Mouse (Mus musculus): ENCODE measurements around the gene Satb2. TPM values are rescaled to one million over a fixed set of nuclear protein-coding genes. Genes with fewer than 3 reads are reported as not detected.

Satb2 gene
- polyA plus RNA-seq, 1 experiment from 2014 or later, result 1.2 TPM

DNA sequence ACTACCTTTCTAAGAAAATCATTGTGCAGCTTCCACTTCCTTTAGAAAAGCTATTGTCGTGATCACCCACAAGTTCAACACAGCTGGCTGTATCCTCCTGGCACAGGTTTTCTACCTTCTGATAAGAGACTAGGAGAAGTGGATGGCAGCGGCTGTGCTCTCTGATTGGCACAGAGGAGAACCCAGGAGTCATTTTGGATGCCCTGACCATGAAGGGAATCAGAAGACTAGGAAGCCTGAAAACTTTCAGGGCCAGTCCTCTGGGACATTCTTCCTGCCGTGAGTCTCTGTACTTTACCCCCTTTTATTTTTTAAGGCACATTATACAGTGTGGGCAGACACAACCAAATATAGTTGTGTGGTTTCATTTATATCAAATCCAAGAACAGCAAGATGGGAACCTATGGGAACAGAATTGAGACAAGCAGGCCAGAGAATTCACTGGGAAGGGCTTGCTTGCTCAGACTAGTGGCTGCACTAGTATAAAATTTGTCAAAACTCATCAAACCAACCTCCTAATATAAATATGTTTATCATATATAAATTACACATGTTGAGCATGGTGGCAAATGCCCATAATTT, 77.7 kb downstream of the Satb2 start:
- Histone ChIP-seq H3K4me1 (peaks cover 3% of the 10 kb centered on the region; the same call in 1 of the 2 replicates), H3K27ac (replicated peaks) (no peak overlapping the region), H3K36me3 (no peaks in the 10 kb centered on the region), H3K4me3 (replicated peaks) (no peak overlapping the region), H3K9ac (replicated peaks) (no peak overlapping the region), H3K4me2 (no peak overlapping the region), H3K27me3 (replicated peaks) (no peaks in the 10 kb centered on the region), H3K9me3 (replicated peaks) (no peaks in the 10 kb centered on the region)
- WGBS, result 89% methylated on average over 3 of the region's 3 CpGs
- no peak for ATAC-seq (ENCODE audit: low FRiP score)

DNA sequence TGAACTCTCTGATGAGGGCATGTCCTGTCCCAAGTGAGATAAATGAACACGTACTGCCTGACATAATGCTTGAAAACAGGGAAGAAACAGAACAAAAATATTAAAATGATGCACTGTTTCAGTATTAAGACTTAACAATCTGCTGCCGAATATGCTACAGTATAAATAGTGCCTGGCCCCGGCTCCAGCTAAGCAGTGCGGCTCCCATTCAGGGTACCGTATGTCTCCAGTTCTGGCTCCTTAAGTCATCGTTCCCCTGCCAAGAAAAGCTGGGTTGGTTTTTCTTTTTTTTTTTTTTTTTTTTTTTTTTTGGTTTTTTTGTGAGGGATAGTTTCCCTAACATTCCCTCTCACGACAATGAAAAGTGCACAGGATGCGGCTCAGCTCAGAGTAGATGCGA, 78.3 kb downstream of the Satb2 start:
- Histone ChIP-seq H3K27me3 (replicated peaks) (no peaks in the 10 kb centered on the region), H3K9me3 (replicated peaks) (no peaks in the 10 kb centered on the region), H3K4me2 (no peak overlapping the region), H3K27ac (replicated peaks) (no peak overlapping the region), H3K36me3 (no peaks in the 10 kb centered on the region), H3K4me3 (replicated peaks) (no peak overlapping the region), H3K9ac (replicated peaks) (no peak overlapping the region), H3K4me1 (peaks cover 3% of the 10 kb centered on the region; the same call in 1 of the 2 replicates)
- no peak for ATAC-seq (ENCODE audit: low FRiP score)
- WGBS, result 83% methylated on average over 9 of the region's 9 CpGs

DNA sequence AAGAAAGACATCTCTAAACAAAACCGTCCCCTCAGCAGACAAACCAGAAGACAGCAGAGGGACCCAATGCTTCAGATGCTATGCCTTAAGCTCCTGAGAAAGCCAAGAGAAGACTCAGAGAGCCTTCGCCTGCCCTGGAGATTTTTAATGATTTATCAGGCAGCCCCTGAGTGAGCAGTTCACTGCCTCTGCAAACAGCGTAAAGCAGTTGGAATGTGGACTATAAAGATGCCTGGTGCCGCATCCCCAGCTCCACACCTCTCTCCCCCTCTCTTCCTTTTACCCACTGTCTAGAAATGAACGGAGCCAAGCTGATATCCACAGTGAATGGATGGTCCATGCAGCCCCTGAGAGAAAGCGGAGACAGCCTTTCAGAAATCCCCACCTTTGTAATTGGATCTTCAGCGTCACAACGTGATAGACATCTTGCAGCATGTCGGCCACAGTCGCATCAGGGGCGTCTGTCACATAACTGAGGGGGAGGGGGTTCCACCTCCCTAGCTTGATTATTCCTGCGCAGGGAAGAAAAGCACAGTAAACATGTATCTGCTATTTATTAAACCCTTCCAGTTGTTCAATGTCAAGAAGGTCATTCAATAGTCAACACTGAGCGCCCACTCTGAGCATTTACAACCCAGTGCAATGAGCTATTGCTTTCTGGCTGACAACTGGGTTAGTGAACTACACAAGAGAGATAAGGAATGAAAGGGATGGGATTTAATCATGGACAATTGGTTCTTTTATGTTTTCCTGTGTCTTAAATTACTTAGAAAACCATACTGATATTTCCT, 79.6 kb downstream of the Satb2 start:
- H3K4me1 ChIP-seq, result peaks cover 3% of the 10 kb centered on the region; the same call in 1 of the 2 replicates
- ATAC-seq (ENCODE audit: low FRiP score), result peak; percentile 60; the same call in 1 of the 2 replicates
- H3K27ac ChIP-seq (replicated peaks), result no peak overlapping the region
- no peaks in the 10 kb centered on the region for H3K27me3 ChIP-seq (replicated peaks)
- peak overlapping the region; percentile 44 for H3K4me2 ChIP-seq
- no peak overlapping the region for H3K9ac ChIP-seq (replicated peaks)
- no peaks in the 10 kb centered on the region for H3K36me3 ChIP-seq
- H3K9me3 ChIP-seq (replicated peaks), result no peaks in the 10 kb centered on the region
- WGBS, result 25% methylated on average over 13 of the region's 13 CpGs
- H3K4me3 ChIP-seq (replicated peaks), result peak overlapping the region; percentile 4; the same call in 1 of the 2 replicates

- H3K27me3 ChIP-seq (replicated peaks), result no peaks in the 10 kb centered on the region
- ATAC-seq (ENCODE audit: low FRiP score), result no peak
- no peak overlapping the region for H3K27ac ChIP-seq (replicated peaks)
- no peaks in the 10 kb centered on the region for H3K36me3 ChIP-seq
- H3K4me1 ChIP-seq, result peaks cover 3% of the 10 kb centered on the region; the same call in 1 of the 2 replicates
- no peak overlapping the region for H3K9ac ChIP-seq (replicated peaks)
- no peaks in the 10 kb centered on the region for H3K9me3 ChIP-seq (replicated peaks)
- H3K4me3 ChIP-seq (replicated peaks), result no peak overlapping the region
- no peak overlapping the region for H3K4me2 ChIP-seq
- 90% methylated on average over 8 of the region's 8 CpGs for WGBS
Measured at GRCm38 (mm10) chr1:56897492-56898180, 80.8 kb downstream of the Satb2 start.

DNA sequence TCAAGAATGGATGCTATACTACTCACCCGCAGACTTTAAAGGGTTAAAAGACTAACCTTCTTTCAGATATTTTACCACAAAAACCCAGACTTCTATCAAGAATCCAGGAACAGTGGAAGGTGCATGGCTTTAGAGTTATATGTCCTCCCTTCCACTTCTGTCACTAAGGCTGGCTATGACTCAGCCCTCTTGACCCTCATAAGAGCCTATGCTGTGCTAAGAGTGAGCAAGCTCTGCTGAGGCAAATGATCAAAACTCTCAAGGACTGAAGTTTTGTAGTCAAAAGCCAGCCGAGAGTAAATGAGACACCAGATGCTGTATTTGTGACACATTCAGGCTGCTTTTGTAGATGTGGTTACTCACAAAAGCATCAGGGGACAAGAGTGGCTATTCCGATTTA, 81.8 kb downstream of the Satb2 start:
- Histone ChIP-seq H3K4me3 (replicated peaks) (no peak overlapping the region), H3K27ac (replicated peaks) (no peak overlapping the region), H3K36me3 (no peaks in the 10 kb centered on the region), H3K4me1 (peaks cover 3% of the 10 kb centered on the region; the same call in 1 of the 2 replicates), H3K9ac (replicated peaks) (no peak overlapping the region), H3K9me3 (replicated peaks) (no peaks in the 10 kb centered on the region), H3K4me2 (no peak overlapping the region), H3K27me3 (replicated peaks) (no peaks in the 10 kb centered on the region)
- 85% methylated on average over 3 of the region's 3 CpGs for WGBS
- ATAC-seq (ENCODE audit: low FRiP score), result no peak

GRCm38 (mm10) chr1:56892766-56893165, 85.7 kb downstream of the Satb2 start:
- H3K9ac ChIP-seq (replicated peaks), result no peak overlapping the region
- no peaks in the 10 kb centered on the region for H3K27me3 ChIP-seq (replicated peaks)
- no peaks in the 10 kb centered on the region for H3K4me1 ChIP-seq
- no peaks in the 10 kb centered on the region for H3K9me3 ChIP-seq (replicated peaks)
- no peak for ATAC-seq (ENCODE audit: low FRiP score)
- no peak overlapping the region for H3K4me3 ChIP-seq (replicated peaks)
- no peak overlapping the region for H3K4me2 ChIP-seq
- no peaks in the 10 kb centered on the region for H3K36me3 ChIP-seq
- WGBS, result 87% methylated on average over 5 of the region's 5 CpGs
- H3K27ac ChIP-seq (replicated peaks), result no peak overlapping the region

DNA sequence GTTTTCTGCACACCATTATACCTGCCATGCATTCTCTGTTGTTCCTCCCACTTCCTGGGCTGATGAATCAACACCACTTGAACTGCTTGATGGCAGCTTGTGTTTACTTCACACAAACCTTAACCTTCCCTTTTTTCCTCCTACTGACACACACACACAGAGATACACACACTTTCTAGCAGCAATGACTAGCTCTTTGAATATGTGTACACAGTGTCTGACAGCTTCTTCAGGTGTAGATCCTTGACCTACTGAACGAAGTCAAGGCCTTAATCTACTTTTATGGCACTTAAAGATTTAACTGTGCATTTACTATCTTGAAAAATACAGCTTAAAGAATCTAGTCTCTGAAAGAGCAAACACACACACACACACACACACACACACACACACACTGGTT, 89.5 kb downstream of the Satb2 start:
- no peak for ATAC-seq (ENCODE audit: low FRiP score)
- Histone ChIP-seq H3K9ac (replicated peaks) (no peak overlapping the region), H3K27me3 (replicated peaks) (no peaks in the 10 kb centered on the region), H3K4me3 (replicated peaks) (no peak overlapping the region), H3K27ac (replicated peaks) (no peak overlapping the region), H3K4me2 (no peak overlapping the region), H3K36me3 (no peaks in the 10 kb centered on the region), H3K9me3 (replicated peaks) (no peaks in the 10 kb centered on the region), H3K4me1 (no peaks in the 10 kb centered on the region)
- WGBS, result 85% methylated on average over 1 of the region's 1 CpGs

DNA sequence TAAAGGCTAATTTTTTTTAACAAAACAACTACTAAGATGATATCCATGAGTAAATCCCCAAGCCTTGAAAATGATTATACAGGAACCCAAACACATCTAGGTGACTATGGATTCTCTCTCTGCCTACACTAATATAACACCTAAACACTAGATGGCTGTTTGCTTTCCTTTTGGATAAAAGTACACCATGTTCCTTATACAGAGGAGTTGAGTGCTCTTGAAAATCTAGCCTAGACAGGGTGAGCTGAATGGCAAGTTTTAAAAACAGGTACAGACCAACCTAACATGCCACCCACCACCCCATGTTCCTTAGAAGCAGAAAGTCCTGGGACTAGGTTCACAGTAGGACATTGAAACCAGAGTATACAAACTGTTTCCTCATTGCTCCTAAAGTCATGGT, 90.9 kb downstream of the Satb2 start:
- Histone ChIP-seq H3K9me3 (replicated peaks) (no peaks in the 10 kb centered on the region), H3K4me1 (no peaks in the 10 kb centered on the region), H3K4me2 (no peak overlapping the region), H3K27me3 (replicated peaks) (no peaks in the 10 kb centered on the region), H3K36me3 (no peaks in the 10 kb centered on the region), H3K9ac (replicated peaks) (no peak overlapping the region), H3K27ac (replicated peaks) (no peak overlapping the region), H3K4me3 (replicated peaks) (no peak overlapping the region)
- no peak for ATAC-seq (ENCODE audit: low FRiP score)

- Histone ChIP-seq H3K27ac (replicated peaks) (no peak overlapping the region), H3K4me2 (no peak overlapping the region), H3K4me1 (no peaks in the 10 kb centered on the region), H3K36me3 (no peaks in the 10 kb centered on the region), H3K9me3 (replicated peaks) (no peaks in the 10 kb centered on the region), H3K4me3 (replicated peaks) (no peak overlapping the region), H3K27me3 (replicated peaks) (no peaks in the 10 kb centered on the region), H3K9ac (replicated peaks) (no peak overlapping the region)
- no peak for ATAC-seq (ENCODE audit: low FRiP score)
- WGBS, result 90% methylated on average over 8 of the region's 8 CpGs
Measured at GRCm38 (mm10) chr1:56871485-56871884, 107.0 kb downstream of the Satb2 start.

GRCm38 (mm10) chr1:56865246-56865645, 113.2 kb downstream of the Satb2 start:
- Histone ChIP-seq H3K4me1 (no peaks in the 10 kb centered on the region), H3K4me2 (no peak overlapping the region), H3K27me3 (replicated peaks) (no peaks in the 10 kb centered on the region), H3K9me3 (replicated peaks) (no peaks in the 10 kb centered on the region), H3K4me3 (replicated peaks) (no peak overlapping the region), H3K9ac (replicated peaks) (no peak overlapping the region), H3K36me3 (no peaks in the 10 kb centered on the region), H3K27ac (replicated peaks) (no peak overlapping the region)
- no peak for ATAC-seq (ENCODE audit: low FRiP score)
- WGBS, result 79% methylated on average over 1 of the region's 1 CpGs

DNA sequence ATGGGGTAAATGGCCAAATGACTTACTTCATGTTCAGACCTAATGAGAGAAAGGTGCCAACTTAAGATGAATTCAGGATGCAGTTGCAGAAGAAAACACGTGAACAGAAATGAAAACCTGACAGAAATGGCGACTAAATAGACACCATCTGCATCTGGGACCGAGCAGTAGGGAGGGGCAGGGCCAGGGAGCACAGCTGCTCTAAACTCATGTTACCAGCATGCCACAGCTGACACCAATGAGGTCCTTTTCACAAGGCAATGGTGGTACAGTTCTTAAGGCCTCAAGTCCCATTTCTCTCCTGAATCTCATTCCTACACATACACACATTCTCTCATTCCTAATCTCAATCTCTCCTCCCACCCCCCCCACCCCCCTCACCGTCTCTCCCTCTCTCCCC, 115.7 kb downstream of the Satb2 start:
- no peak overlapping the region for H3K9ac ChIP-seq (replicated peaks)
- no peak overlapping the region for H3K4me2 ChIP-seq
- H3K27ac ChIP-seq (replicated peaks), result no peak overlapping the region
- no peaks in the 10 kb centered on the region for H3K4me1 ChIP-seq
- WGBS, result 59% methylated on average over 4 of the region's 4 CpGs
- no peak overlapping the region for H3K4me3 ChIP-seq (replicated peaks)
- no peaks in the 10 kb centered on the region for H3K27me3 ChIP-seq (replicated peaks)
- ATAC-seq (ENCODE audit: low FRiP score), result no peak
- no peaks in the 10 kb centered on the region for H3K36me3 ChIP-seq
- no peaks in the 10 kb centered on the region for H3K9me3 ChIP-seq (replicated peaks)

GRCm38 (mm10) chr1:56857202-56857601, 121.2 kb downstream of the Satb2 start:
- Histone ChIP-seq H3K9ac (replicated peaks) (no peak overlapping the region), H3K36me3 (no peaks in the 10 kb centered on the region), H3K27ac (replicated peaks) (no peak overlapping the region), H3K9me3 (replicated peaks) (no peaks in the 10 kb centered on the region), H3K27me3 (replicated peaks) (no peaks in the 10 kb centered on the region), H3K4me3 (replicated peaks) (no peak overlapping the region), H3K4me1 (no peaks in the 10 kb centered on the region), H3K4me2 (no peak overlapping the region)
- ATAC-seq (ENCODE audit: low FRiP score), result no peak
- 79% methylated on average over 8 of the region's 8 CpGs for WGBS

Measured in neural tube, embryonic 15.5 days (tissue).